Mouse (Mus musculus) forebrain, embryonic 10.5 days (tissue): ENCODE measurements around the gene Mtmr3. TPM values are rescaled to one million over a fixed set of nuclear protein-coding genes. Genes with fewer than 3 reads are reported as not detected.
A peak's percentile ranks its signal among the peaks of the same experiment; 100 is the strongest.

ENCODE experiments used
- DNase-seq: peaks from one replicate; pipeline ENCODE4 v3.0.0-alpha.2; 2017; ENCODE audit warnings: low spot score; ENCODE audit errors: extremely low spot score
- H3K27ac ChIP-seq: fragments of 300-500 bp; sonication (generic); 2 replicates; pipeline ENCODE4 v1.5.1; 2016; ENCODE audit warnings: mild to moderate bottlenecking
- H3K27me3 ChIP-seq: fragments of 300-500 bp; sonication (generic); 2 replicates; pipeline ENCODE4 v1.6.1; 2016; ENCODE audit warnings: mild to moderate bottlenecking; ENCODE audit not compliant: poor library complexity, severe bottlenecking
- H3K36me3 ChIP-seq: fragments of 300-500 bp; sonication (generic); replicated peaks from 2 replicates; pipeline ENCODE4 v1.6.1; 2016; ENCODE audit warnings: mild to moderate bottlenecking, moderate library complexity
- H3K4me1 ChIP-seq: fragments of 300-500 bp; sonication (generic); 2 replicates; pipeline ENCODE4 v1.6.1; 2016
- H3K4me3 ChIP-seq: fragments of 300-500 bp; sonication (generic); 2 replicates; pipeline ENCODE4 v1.5.1; 2016; ENCODE audit warnings: mild to moderate bottlenecking, moderate library complexity
- H3K9me3 ChIP-seq: fragments of 300-500 bp; sonication (generic); 2 replicates; pipeline ENCODE4 v1.6.1; 2016; ENCODE audit warnings: mild to moderate bottlenecking, moderate library complexity
- WGBS: fragments of 180-500 bp; shearing (Covaris S2); methylation state at CpG from one replicate; pipeline ENCODE4 v1.1.7; 2016; 5-methylcytosine and 5-hydroxymethylcytosine counted together
- polyA plus RNA-seq: library from polyadenylated mRNA; unstranded; fragments of >200 nt; fragmentation: Nextera tagmentation; extraction: Ambion mirVana; gene quantifications from 2 replicates; pipeline ENCODE4 v1.2.1, GENCODE M21; 2016

Gene Mtmr3
- polyA plus RNA-seq, 1 experiment from 2014 or later: 29.4 TPM

GRCm38 (mm10) chr11:4471734-4472133 is 122.9 kb downstream of the Mtmr3 start:
- H3K4me1 ChIP-seq: 0 out of 2 replicates have a peak, but pooled peaks cover 12% of the 10 kb centered on the region
- no peaks in the 10 kb centered on the region for H3K9me3 ChIP-seq
- no peaks in the 10 kb centered on the region for H3K36me3 ChIP-seq
- H3K4me3 ChIP-seq: no peak overlapping the region
- DNase-seq: no peak
- 81% methylated on average over 5 of the region's 5 CpGs for WGBS
- no peaks in the 10 kb centered on the region for H3K27me3 ChIP-seq
- no peak overlapping the region for H3K27ac ChIP-seq

GRCm38 (mm10) chr11:4471251-4471650 is 123.4 kb downstream of the Mtmr3 start:
- H3K27ac ChIP-seq: no peak overlapping the region
- no peaks in the 10 kb centered on the region for H3K9me3 ChIP-seq
- peaks cover 15% of the 10 kb centered on the region for H3K4me1 ChIP-seq
- H3K27me3 ChIP-seq: no peaks in the 10 kb centered on the region
- no peaks in the 10 kb centered on the region for H3K36me3 ChIP-seq
- DNase-seq: no peak
- H3K4me3 ChIP-seq: no peak overlapping the region

- 58% methylated on average over 5 of the region's 5 CpGs for WGBS
- DNase-seq: no peak
- H3K27me3 ChIP-seq: no peaks in the 10 kb centered on the region
- no peaks in the 10 kb centered on the region for H3K9me3 ChIP-seq
- peaks cover 22% of the 10 kb centered on the region for H3K4me1 ChIP-seq
- H3K36me3 ChIP-seq: no peaks in the 10 kb centered on the region
- H3K27ac ChIP-seq: no peak overlapping the region
- no peak overlapping the region for H3K4me3 ChIP-seq
Observed at GRCm38 (mm10) chr11:4469091-4469490, 125.6 kb downstream of the Mtmr3 start.

GRCm38 (mm10) chr11:4467436-4467835 is 127.2 kb downstream of the Mtmr3 start:
- H3K4me1 ChIP-seq: peaks cover 26% of the 10 kb centered on the region
- H3K27ac ChIP-seq: no peak overlapping the region
- DNase-seq: no peak
- WGBS: 87% methylated on average over 1 of the region's 1 CpGs
- no peaks in the 10 kb centered on the region for H3K27me3 ChIP-seq
- H3K36me3 ChIP-seq: no peaks in the 10 kb centered on the region
- H3K4me3 ChIP-seq: no peak overlapping the region
- no peaks in the 10 kb centered on the region for H3K9me3 ChIP-seq

- DNase-seq: no peak
- Histone ChIP-seq H3K9me3 (no peaks in the 10 kb centered on the region), H3K36me3 (no peaks in the 10 kb centered on the region), H3K27me3 (no peaks in the 10 kb centered on the region), H3K4me3 (no peak overlapping the region), H3K4me1 (peaks cover 23% of the 10 kb centered on the region), H3K27ac (peak overlapping the region; percentile 15; the same call in 1 of the 2 replicates)
- 72% methylated on average over 4 of the region's 4 CpGs for WGBS
Observed at GRCm38 (mm10) chr11:4466191-4466590, 128.5 kb downstream of the Mtmr3 start.

GRCm38 (mm10) chr11:4464616-4465015 is 130.0 kb downstream of the Mtmr3 start:
- no peaks in the 10 kb centered on the region for H3K9me3 ChIP-seq
- no peak overlapping the region for H3K27ac ChIP-seq
- H3K36me3 ChIP-seq: no peaks in the 10 kb centered on the region
- peaks cover 28% of the 10 kb centered on the region for H3K4me1 ChIP-seq
- no peaks in the 10 kb centered on the region for H3K27me3 ChIP-seq
- 91% methylated on average over 4 of the region's 4 CpGs for WGBS
- H3K4me3 ChIP-seq: no peak overlapping the region
- DNase-seq: no peak

- Histone ChIP-seq H3K27me3 (no peaks in the 10 kb centered on the region), H3K36me3 (no peaks in the 10 kb centered on the region), H3K27ac (no peak overlapping the region), H3K4me1 (peaks cover 28% of the 10 kb centered on the region), H3K4me3 (no peak overlapping the region), H3K9me3 (no peaks in the 10 kb centered on the region)
- WGBS: 75% methylated on average over 1 of the region's 1 CpGs
- DNase-seq: no peak
Observed at GRCm38 (mm10) chr11:4464186-4464585, 130.5 kb downstream of the Mtmr3 start.

GRCm38 (mm10) chr11:4462868-4463267 is 131.8 kb downstream of the Mtmr3 start:
- no peaks in the 10 kb centered on the region for H3K9me3 ChIP-seq
- peaks cover 30% of the 10 kb centered on the region for H3K4me1 ChIP-seq
- H3K27me3 ChIP-seq: no peaks in the 10 kb centered on the region
- 47% methylated on average over 2 of the region's 2 CpGs for WGBS
- no peak for DNase-seq
- no peak overlapping the region for H3K27ac ChIP-seq
- no peaks in the 10 kb centered on the region for H3K36me3 ChIP-seq
- no peak overlapping the region for H3K4me3 ChIP-seq

GRCm38 (mm10) chr11:4461154-4461553 is 133.5 kb downstream of the Mtmr3 start:
- no peak for DNase-seq
- H3K9me3 ChIP-seq: no peaks in the 10 kb centered on the region
- WGBS: 32% methylated on average over 12 of the region's 12 CpGs

GRCm38 (mm10) chr11:4460615-4461014 is 134.0 kb downstream of the Mtmr3 start:
- no peaks in the 10 kb centered on the region for H3K9me3 ChIP-seq
- H3K4me1 ChIP-seq: peaks cover 22% of the 10 kb centered on the region
- 0 out of 2 replicates have a peak overlapping the region, but pooled peaks have one; percentile 20 for H3K27ac ChIP-seq
- no peak overlapping the region for H3K4me3 ChIP-seq
- WGBS: 70% methylated on average over 5 of the region's 5 CpGs
- no peaks in the 10 kb centered on the region for H3K27me3 ChIP-seq
- no peak for DNase-seq
- H3K36me3 ChIP-seq: no peaks in the 10 kb centered on the region

More at GRCm38 (mm10) chr11:4461154-4461553, 133.5 kb downstream of the Mtmr3 start:
- Histone ChIP-seq H3K27me3 (no peaks in the 10 kb centered on the region), H3K27ac (no peak overlapping the region), H3K4me1 (peaks cover 26% of the 10 kb centered on the region), H3K4me3 (no peak overlapping the region), H3K36me3 (no peaks in the 10 kb centered on the region)

- WGBS: 76% methylated on average over 8 of the region's 8 CpGs
- Histone ChIP-seq H3K4me1 (peaks cover 11% of the 10 kb centered on the region), H3K27ac (no peak overlapping the region), H3K36me3 (no peaks in the 10 kb centered on the region), H3K9me3 (no peaks in the 10 kb centered on the region), H3K4me3 (no peak overlapping the region), H3K27me3 (no peaks in the 10 kb centered on the region)
- DNase-seq: no peak
Observed at GRCm38 (mm10) chr11:4454895-4455535, 139.6 kb downstream of the Mtmr3 start.

GRCm38 (mm10) chr11:4452467-4453184 is 142.0 kb downstream of the Mtmr3 start:
- WGBS: 87% methylated on average over 12 of the region's 12 CpGs
- Histone ChIP-seq H3K27ac (no peak overlapping the region), H3K4me1 (peaks cover 9% of the 10 kb centered on the region), H3K4me3 (no peak overlapping the region), H3K36me3 (no peaks in the 10 kb centered on the region), H3K27me3 (no peaks in the 10 kb centered on the region), H3K9me3 (no peaks in the 10 kb centered on the region)
- no peak for DNase-seq

GRCm38 (mm10) chr11:4451116-4451515 is 143.5 kb downstream of the Mtmr3 start:
- H3K27ac ChIP-seq: no peak overlapping the region
- H3K36me3 ChIP-seq: no peaks in the 10 kb centered on the region
- peaks cover 9% of the 10 kb centered on the region; the same call in 1 of the 2 replicates for H3K4me1 ChIP-seq
- no peak overlapping the region for H3K4me3 ChIP-seq
- no peaks in the 10 kb centered on the region for H3K9me3 ChIP-seq
- peak; percentile 63 for DNase-seq
- H3K27me3 ChIP-seq: no peaks in the 10 kb centered on the region
- WGBS: 25% methylated on average over 9 of the region's 9 CpGs
